Mouse (Mus musculus): ENCODE results near the gene Safb.
A peak's percentile ranks its signal among the peaks of the same experiment; 100 is the strongest.
"Not testable (repeated sequence)": the region's sequence is repeated elsewhere in the genome, so short reads cannot be mapped to it uniquely, and the experiment has no call there.

The Safb gene

GRCm38 (mm10) chr17:56611861-56612564 is 27.4 kb downstream of the Safb start:
- DNase-seq = peak; percentile 20

- not testable (repeated sequence) for DNase-seq
Observed at GRCm38 (mm10) chr17:56612565-56612939, 27.9 kb downstream of the Safb start.

- DNase-seq = peak; percentile 96
Observed at GRCm38 (mm10) chr17:56613236-56613844, 28.7 kb downstream of the Safb start, which contains the start of gene Rpl36. Rpl36 (plus strand) TSS chr17:56613416.

- peak; percentile 44 for DNase-seq
Observed at GRCm38 (mm10) chr17:56613893-56614292, 29.3 kb downstream of the Safb start.

GRCm38 (mm10) chr17:56614391-56615135 is 29.9 kb downstream of the Safb start:
- no peak for DNase-seq

- no peak for DNase-seq
Observed at GRCm38 (mm10) chr17:56615136-56615784, 30.6 kb downstream of the Safb start.

- no peak for DNase-seq
Observed at GRCm38 (mm10) chr17:56615792-56616191, 31.2 kb downstream of the Safb start.

- DNase-seq = no peak
Observed at GRCm38 (mm10) chr17:56616725-56617124, 32.1 kb downstream of the Safb start.

- DNase-seq = no peak
Observed at GRCm38 (mm10) chr17:56617628-56618027, 33.0 kb downstream of the Safb start.

- DNase-seq = no peak
Observed at GRCm38 (mm10) chr17:56625495-56625894, 40.9 kb downstream of the Safb start.

- DNase-seq = no peak
Observed at GRCm38 (mm10) chr17:56626260-56626659, 41.6 kb downstream of the Safb start.

- peak; percentile 96 for DNase-seq
Observed at GRCm38 (mm10) chr17:56626754-56627470, 42.3 kb downstream of the Safb start, which contains the start of gene Lonp1. Lonp1 (minus strand) TSS chr17:56626887.

- DNase-seq = no peak
Observed at GRCm38 (mm10) chr17:56627530-56628277, 43.1 kb downstream of the Safb start, which contains the start of gene Catsperd. Catsperd (plus strand) TSS chr17:56628143.

GRCm38 (mm10) chr17:56629800-56630781 is 45.5 kb downstream of the Safb start:
- DNase-seq = not testable (repeated sequence)

GRCm38 (mm10) chr17:56631807-56632206 is 47.2 kb downstream of the Safb start:
- DNase-seq = no peak

- no peak for DNase-seq
Observed at GRCm38 (mm10) chr17:56634023-56634422, 49.4 kb downstream of the Safb start.

GRCm38 (mm10) chr17:56643237-56643636 is 58.6 kb downstream of the Safb start:
- DNase-seq = no peak

- DNase-seq = no peak
Observed at GRCm38 (mm10) chr17:56647546-56647945, 62.9 kb downstream of the Safb start.

GRCm38 (mm10) chr17:56651801-56652200 is 67.2 kb downstream of the Safb start:
- DNase-seq = no peak

- DNase-seq = no peak
Observed at GRCm38 (mm10) chr17:56654771-56655170, 70.1 kb downstream of the Safb start.
